18 mouse cellular contexts compared by ENCODE assay signal in the genomic region with DNA sequence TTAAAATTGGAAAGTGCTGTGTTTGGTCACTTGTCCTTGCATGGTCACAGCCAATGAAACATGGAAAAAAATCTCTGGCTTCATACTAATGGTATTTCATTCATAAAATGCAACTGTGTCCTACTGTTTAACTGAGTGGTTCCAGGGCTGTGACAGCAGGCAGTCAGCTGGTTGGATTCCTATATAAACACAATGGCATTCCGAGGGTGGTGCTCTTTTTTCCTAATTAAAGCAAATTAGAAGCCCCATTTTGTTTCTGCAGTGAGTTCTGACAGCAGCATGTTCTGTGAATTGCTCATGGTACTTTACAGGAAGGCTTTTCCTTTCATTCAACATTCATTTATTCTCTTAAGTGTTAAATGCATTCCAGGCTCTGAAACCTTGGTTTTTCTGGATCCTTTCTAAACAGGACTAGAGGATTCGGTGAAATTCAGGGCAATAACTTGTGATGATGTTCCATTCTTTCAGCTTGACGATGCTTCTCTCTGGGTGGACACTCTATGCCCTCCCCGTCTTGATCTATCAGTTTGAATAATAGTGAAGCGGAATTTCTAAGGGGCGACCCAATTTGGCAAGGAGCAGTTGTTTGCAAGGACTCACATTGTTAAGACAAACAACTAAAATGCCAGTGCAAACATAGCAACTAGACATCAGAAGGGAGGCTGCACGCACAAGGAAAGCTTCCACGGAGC.
DNase-seq lines count a peak whose midpoint lies in the region; ATAC-seq lines count a peak whose summit lies in the region.
"Had no signal": no experiment of that assay in that cellular context is flagged by ENCODE, and none has a peak within 500 bp of the region (broad histone marks: within the 10 kb centered on the region; RNA-seq: fewer than 3 reads in every experiment).

No protein-coding gene starts in this region.

- H3K4me3 ChIP-seq in forebrain, embryonic 13.5 days, result no peak overlapping the region
- no peak overlapping the region for H3K4me3 ChIP-seq in forebrain, embryonic 10.5 days
- H3K4me3 ChIP-seq in forebrain, embryonic 15.5 days, result no peak overlapping the region
- H3K4me3 ChIP-seq: embryonic facial prominence, embryonic 10.5 days; heart, embryonic 13.5 days had no signal

- WGBS in forebrain, embryonic 13.5 days, result 31% methylated on average over 8 of the region's 8 CpGs
- WGBS in forebrain, embryonic 10.5 days, result 66% methylated on average over 8 of the region's 8 CpGs
- WGBS in forebrain, embryonic 15.5 days, result 11% methylated on average over 8 of the region's 8 CpGs

- H3K9ac ChIP-seq in forebrain, embryonic 13.5 days, result no peak overlapping the region
- H3K9ac ChIP-seq in forebrain, embryonic 15.5 days (replicated peaks), result no peak overlapping the region
- H3K9ac ChIP-seq: heart, embryonic 13.5 days had no signal

- no peaks in the 10 kb centered on the region for H3K27me3 ChIP-seq in forebrain, embryonic 13.5 days
- H3K27me3 ChIP-seq in forebrain, embryonic 10.5 days (ENCODE audit: poor library complexity, severe bottlenecking), result no peaks in the 10 kb centered on the region
- H3K27me3 ChIP-seq in forebrain, embryonic 15.5 days, result no peaks in the 10 kb centered on the region
- H3K27me3 ChIP-seq: heart, embryonic 13.5 days; Patski had no signal

- H3K9me3 ChIP-seq in forebrain, embryonic 13.5 days (replicated peaks), result no peaks in the 10 kb centered on the region
- no peaks in the 10 kb centered on the region for H3K9me3 ChIP-seq in forebrain, embryonic 10.5 days
- H3K9me3 ChIP-seq in forebrain, embryonic 15.5 days, result no peaks in the 10 kb centered on the region
- H3K9me3 ChIP-seq: embryonic facial prominence, embryonic 10.5 days; heart, embryonic 13.5 days had no signal

- no peak overlapping the region for H3K27ac ChIP-seq in forebrain, embryonic 13.5 days
- no peak overlapping the region for H3K27ac ChIP-seq in forebrain, embryonic 10.5 days
- no peak overlapping the region for H3K27ac ChIP-seq in forebrain, embryonic 15.5 days (replicated peaks)
- H3K27ac ChIP-seq: embryonic facial prominence, embryonic 10.5 days; heart, embryonic 13.5 days had no signal

- H3K4me2 ChIP-seq in forebrain, embryonic 13.5 days, result peak overlapping the region; percentile 6; the same call in 1 of the 2 replicates
- no peak overlapping the region for H3K4me2 ChIP-seq in forebrain, embryonic 15.5 days (replicated peaks)
- H3K4me2 ChIP-seq: heart, embryonic 13.5 days had no signal

- no peak for DNase-seq in forebrain, embryonic 10.5 days (ENCODE audit: extremely low spot score, low spot score)
- peak; percentile 96 for DNase-seq in Muller cell, postnatal 12 days (ENCODE audit: inconsistent ontology term)
- peak; percentile 85 for DNase-seq in retina, postnatal 1 day
- no peak for DNase-seq in embryo, embryonic 10 days (ENCODE audit: low spot score)
- DNase-seq in spleen, postnatal 36 days (ENCODE audit: low spot score in 2 of 2), result no peak
- DNase-seq: adrenal gland, postnatal 14 days; cerebellum, adult 18-20 months; cerebellum, adult 9-11 months; cerebellum, postnatal 36 days; gastrocnemius, postnatal 14 days; heart, postnatal 36 days had no signal

- ATAC-seq in forebrain, embryonic 13.5 days, result peak; percentile 67; the same call in 1 of the 2 replicates
- peak; percentile 67; the same call in 1 of the 2 replicates for ATAC-seq in forebrain, embryonic 15.5 days (replicated peaks)
- ATAC-seq: activated CD4-positive, CD25-positive, alpha-beta regulatory T cell, adult 4 months; hindbrain, embryonic 16.5 days; Patski had no signal

- H3K4me1 ChIP-seq in forebrain, embryonic 13.5 days, result peaks cover 10% of the 10 kb centered on the region
- peaks cover 12% of the 10 kb centered on the region for H3K4me1 ChIP-seq in forebrain, embryonic 10.5 days
- H3K4me1 ChIP-seq in forebrain, embryonic 15.5 days, result peaks cover 8% of the 10 kb centered on the region
- H3K4me1 ChIP-seq: embryonic facial prominence, embryonic 10.5 days; heart, embryonic 13.5 days had no signal

- no peaks in the 10 kb centered on the region for H3K36me3 ChIP-seq in forebrain, embryonic 13.5 days (ENCODE audit: poor library complexity, severe bottlenecking)
- no peaks in the 10 kb centered on the region for H3K36me3 ChIP-seq in forebrain, embryonic 10.5 days (replicated peaks)
- no peaks in the 10 kb centered on the region for H3K36me3 ChIP-seq in forebrain, embryonic 15.5 days
- H3K36me3 ChIP-seq: embryonic facial prominence, embryonic 10.5 days; heart, embryonic 13.5 days had no signal

Comparison
In these comparisons a context has a peak if more than half of its experiments do, and no peak if none do; other contexts are left out.
1. DNase-seq: peak in Muller cell, postnatal 12 days (single experiment) and retina, postnatal 1 day (single experiment); none in forebrain, embryonic 10.5 days (single experiment), embryo, embryonic 10 days (single experiment) and spleen, postnatal 36 days (0 of 2).